Mouse (Mus musculus) neutrophil, adult 5-6 weeks (primary cell): Measurements from ENCODE around the gene Il34. TPM values are rescaled to one million over a fixed set of nuclear protein-coding genes. Genes with fewer than 3 reads are reported as not detected.

Experiments
- ATAC-seq: fragments of 151-379, 151-347 bp; 2 replicates; pipeline ENCODE4 v1.8.0; 2017; ENCODE audit warnings: mild to moderate bottlenecking, moderate TSS enrichment; ENCODE audit not compliant: insufficient number of reproducible peaks, poor library complexity, low FRiP score, severe bottlenecking; ENCODE audit errors: extremely low read depth
- total RNA-seq: library from RNA; stranded (forward); fragments of 200-1000 nt; gene quantifications from 2 replicates; pipeline ENCODE4 v1.2.3, GENCODE M21; 2017

Il34 gene
- total RNA-seq, 1 experiment from 2014 or later, result not detected

DNA sequence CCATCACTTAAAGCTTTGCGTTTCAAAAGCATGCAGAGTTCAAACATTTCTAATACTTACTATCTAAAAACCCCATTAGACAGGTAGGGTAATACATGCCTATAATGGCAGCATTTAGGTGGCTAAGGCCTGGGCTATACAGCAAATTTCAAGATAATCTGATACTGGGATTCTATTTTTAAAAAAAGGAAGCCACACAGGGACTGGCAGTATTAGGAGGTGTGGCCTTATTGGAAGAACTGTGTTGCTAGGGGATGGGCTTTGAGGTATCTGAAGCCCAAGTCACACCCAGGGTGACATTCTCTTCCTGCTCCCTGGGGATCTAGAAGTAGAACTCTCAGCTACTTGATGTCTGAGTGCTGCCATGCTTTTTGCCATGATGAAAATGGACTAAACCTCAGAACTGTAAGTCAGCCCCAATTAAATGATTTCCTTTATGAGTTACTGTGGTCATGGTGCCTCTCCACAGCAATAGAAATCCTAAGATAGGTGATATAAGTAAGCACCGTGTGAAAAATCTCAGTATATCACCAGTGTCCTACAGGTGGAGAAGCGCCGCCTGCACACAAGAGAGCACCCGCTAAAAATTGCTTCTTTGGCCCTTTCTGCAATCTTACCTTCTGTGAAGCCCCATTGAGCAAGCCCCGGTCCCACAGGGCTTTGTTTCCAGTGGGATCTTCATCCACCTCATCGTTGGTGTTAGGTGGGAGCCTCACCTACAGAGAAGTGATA is 6.8 kb upstream of the Il34 start:
- ATAC-seq, result no peak

DNA sequence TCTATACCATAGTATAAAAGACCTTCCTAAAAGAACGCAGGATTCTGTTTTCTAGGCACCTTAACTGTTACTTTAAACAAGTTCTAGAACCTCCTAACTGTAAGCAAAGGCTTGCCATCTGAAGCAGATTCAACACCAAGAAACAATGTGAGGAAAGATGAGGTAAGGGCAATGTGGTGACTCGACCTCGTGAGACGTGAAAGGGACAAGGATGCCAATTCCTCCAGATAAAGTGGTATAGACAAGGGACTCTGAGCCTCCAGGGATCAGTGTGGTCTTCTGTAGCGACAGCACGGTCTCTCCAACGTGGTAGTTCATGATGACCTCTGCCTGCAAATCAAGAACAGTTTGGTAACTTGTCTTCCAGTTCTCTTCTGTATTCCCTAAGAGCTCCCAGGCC is 6.1 kb upstream of the Il34 start:
- ATAC-seq, result no peak

DNA sequence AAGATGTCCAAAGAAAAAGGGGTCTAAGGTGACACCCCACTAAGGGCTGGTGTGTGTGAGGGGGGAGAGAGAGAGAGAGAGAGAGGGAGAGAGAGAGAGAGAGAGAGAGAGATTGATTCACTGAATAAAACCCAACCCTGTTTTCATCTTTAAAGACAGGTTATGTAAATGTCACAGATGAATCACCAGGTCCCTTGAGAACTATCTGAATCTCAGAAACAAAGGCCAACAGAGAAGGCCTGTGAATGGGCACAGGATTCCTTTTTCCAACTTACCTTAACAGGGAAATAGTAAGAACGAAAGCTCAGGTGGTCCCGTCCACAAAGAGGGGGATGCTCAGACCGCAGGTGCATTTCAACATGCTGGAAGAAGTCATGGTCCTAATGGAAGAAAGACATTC is 5.4 kb upstream of the Il34 start:
- ATAC-seq, result no peak

DNA sequence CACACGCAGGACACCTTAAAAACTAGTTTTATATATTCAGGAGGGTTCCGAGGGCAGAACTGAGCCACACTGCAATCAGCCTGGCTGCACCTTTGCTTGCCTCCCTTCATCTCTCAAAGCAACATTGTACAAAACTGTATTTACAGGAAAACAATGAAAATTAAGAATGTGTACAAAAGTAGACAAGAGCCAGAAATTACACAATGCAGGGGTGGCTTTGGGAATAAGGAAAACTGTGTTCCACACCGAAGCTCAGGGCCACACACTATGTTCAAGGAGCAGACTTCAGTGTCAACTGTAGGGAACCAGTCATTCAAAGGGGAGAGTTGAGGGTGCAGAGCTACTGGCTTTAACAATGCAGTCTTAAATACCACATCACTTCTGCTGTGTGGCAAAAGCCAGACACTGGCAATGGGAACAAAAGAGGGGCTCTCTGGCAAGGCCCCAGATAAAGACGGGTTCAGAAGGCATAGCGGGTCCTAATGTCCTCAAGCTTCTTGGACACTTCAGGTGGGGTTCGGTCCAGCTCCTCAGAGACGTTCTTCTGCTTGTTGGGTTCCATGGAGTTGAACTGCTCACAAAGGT is 4.8 kb upstream of the Il34 start:
- ATAC-seq, result no peak

DNA sequence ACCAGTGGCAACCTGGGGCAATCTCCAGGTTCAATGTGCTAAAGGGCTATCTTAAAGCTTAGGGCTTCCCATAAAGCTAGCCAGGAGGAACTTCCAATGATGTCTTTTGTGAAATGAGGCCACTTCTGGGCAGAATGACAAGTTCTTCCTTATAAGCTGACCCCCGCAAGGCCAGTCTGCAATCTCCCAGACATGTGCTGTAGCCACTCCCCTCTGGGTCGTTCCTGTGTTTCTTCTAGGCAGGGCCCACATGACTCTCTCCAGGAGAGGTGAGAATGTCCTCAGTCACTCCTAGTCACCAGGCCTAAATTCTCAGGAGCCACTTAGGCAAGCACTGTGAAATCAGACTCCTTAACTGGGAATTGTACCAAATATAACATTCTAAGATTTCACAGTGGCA is 4.1 kb upstream of the Il34 start:
- no peak for ATAC-seq

DNA sequence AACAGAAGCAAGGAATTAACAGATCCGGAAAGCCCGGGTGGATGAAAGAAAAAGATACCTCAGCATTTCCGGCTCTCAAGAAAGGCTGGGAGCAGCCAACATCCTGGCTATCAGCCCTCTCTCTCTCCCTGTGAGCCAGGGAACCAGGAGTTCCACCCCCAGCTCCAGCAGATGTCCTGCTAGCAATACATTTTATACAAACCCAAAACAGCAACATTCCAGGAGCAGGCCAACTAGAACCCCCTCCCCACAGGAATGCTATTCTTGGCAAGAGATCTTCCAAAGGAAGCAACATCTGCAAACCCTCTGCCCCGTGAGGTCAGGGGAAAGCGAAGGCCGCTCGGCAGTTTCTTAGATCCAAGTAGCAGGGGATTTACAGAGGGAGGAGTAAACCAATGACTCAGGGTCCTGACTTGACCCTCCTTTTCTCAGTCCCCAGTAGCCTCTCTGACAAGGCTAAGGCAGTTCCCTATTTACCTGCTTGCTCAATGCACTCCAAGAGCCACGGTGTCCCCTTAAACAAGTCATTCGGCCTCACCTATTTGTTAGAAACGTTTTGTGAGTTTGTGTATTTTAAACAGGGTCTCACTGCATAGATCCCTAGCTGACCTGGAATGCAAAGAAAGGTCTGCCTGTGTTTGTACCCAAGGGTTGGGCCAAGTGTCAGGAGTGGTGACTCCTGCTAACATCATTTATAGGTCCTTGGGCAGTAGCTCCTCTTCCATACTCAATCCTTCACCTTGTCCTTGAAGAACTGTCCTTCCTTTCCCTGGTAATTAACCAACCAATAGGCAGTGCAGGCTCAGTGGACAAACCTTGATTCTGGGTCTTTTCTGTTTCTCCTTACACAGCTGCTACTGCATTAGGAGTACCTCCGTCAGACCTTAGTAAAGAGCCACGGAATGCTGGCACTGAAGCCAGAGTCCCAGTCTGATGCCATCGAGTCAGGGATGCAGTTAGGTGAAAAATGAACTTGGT is 3.1 kb upstream of the Il34 start:
- no peak for ATAC-seq

DNA sequence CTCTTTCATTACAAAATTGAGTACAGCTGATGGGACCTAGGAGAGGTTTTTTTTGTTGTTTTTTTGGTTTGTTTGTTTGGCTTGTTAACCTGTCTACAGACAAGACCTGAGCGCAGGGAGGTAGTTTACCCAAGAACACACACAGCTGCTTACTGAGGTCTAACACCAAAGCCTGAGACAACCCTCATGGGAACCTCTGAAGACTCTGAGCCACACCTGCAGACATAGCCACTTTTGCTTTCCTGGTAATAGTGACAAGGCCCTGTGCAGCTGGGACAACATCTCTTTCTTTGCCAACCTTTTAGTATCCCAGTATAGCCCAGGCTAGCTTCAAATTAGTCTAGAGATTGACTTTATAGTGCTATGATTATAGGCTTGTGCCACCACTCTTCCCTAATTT is 422 bp upstream of the Il34 start:
- ATAC-seq, result no peak

DNA sequence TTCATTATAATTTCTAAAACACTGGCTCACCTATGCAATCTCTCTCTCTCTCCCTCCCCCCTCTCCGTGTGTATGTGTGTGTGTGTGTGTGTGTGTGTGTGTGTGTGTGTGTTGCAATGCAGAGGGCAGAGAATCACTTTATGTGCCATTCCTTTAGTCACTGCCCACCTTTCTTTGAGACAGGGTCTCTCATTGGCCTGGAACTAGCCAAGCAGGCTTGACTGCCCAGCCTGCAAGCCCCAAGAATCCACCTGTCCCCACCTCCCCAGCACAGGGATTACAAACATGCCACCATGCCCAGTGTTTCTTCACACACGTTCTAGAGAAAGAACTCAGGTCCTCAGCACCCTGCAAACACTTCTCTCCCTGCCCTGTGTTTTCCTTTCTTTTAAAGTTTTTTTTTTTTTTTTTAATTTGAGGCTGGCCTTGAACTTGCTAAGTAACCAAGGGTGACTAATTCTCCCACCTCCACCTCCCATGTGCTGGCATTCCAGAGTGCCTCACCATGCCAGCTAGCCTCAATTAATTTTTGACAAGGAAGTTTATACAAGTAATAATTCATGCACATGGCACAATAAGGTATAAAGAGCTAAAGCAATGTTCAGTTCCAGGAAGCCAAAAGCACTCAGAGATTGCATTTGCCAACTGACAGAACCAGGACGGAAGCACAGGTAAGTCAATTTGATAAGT is 754 bp downstream of the Il34 start:
- no peak for ATAC-seq

DNA sequence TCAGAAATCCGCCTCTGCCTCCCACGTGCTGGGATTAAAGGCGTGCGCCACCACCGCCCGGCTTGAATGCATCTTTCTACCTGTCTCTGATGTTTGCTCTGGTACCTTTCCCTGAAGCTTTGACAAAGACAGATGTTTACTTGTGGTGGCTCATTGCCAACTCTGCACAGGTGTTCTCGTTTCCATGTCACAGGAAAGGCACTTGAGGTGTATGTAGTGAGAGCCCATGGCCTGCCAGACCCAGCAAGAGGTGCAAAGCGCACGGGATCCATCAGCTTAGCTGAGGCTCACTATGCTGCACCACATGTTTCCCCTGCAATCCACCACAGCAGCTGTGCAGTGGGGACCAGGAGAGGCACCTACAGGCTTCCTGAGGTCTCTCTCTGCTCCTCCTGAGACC is 1.9 kb downstream of the Il34 start:
- no peak for ATAC-seq

DNA sequence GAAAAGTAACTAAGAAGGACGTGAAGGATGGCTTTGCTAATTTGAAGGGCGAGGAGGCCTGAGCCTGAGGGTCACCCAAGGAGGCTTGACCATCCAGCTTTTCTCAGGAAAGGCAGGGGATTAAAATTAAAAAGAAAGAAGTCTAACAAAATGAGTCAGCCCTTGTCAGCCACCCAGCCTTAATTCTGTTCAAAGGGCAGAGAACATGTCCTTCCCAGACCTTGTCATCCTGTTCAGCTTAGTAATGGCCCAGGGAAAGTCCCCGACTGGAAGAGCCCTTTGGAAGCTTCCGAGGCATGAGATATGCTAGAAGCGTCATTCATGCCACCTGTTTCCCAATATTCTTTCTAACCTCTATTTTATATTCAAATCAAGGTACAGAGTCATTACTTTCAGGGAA is 2.7 kb downstream of the Il34 start:
- no peak for ATAC-seq

DNA sequence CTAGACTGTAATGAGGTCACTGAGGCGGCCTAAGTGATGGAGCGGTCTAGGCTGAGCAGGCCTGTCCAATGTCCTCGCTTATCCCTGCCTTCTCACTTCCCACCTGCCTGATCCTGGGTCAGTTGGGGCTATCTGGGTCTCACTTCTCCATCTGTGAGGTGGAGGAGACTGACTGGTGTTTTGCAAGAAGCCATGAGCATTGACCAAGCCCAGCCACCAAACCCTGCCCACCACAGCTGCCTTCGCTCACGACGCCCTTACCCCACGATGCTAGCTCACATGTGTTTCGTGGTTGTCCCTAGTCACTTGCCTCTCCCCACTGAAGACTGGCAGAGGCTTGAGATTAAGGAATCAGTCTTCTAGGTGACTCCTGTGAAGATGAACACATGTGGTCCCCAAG is 8.6 kb downstream of the Il34 start:
- no peak for ATAC-seq

DNA sequence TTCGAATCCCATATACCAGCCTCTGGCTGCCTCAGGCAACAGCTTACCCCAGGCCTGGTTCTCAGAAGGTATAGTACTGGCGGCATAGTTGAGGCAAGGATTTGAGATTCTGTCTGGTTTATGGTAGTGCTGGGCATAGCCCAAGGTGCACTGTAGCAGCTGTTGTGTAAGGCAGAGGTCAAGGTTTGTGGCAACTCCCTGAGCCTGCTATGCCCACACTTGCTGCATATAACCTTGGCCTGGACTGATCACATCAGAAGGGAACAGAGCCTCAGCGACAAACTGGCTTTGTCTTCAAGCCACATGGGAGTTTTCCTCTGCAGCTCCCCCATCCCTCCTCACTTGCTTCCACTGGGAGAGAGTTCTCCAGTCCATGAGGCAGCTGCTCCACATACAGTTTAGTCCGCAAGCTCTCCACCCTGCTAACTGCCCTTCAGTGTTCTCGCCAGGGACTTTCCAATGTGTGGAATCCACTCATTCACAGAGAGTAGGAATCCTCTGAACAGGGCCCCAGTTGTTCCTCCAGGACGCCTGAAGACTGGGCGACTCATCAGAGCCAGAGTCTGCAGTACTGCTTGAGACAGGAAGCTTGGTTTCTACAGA is 11.3 kb downstream of the Il34 start:
- no peak for ATAC-seq

DNA sequence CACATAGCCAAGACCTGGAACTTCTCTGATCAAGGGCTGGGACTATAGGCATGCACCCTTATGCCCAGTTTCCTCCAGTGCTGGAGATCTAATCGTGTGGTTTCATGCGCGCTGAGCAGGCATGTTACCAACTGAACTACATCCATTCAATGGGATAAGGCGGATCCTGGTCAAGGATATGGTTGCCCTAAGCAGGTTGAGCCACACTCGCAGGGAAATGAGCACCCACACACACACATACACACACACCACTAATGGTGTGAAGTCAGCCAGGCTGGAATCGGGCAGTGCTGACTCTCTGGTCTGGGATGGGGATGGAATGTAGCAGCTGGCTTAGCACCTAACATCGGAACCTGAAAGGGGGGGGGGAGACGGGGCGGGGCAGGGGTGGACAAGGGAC is 11.8 kb downstream of the Il34 start:
- no peak for ATAC-seq

DNA sequence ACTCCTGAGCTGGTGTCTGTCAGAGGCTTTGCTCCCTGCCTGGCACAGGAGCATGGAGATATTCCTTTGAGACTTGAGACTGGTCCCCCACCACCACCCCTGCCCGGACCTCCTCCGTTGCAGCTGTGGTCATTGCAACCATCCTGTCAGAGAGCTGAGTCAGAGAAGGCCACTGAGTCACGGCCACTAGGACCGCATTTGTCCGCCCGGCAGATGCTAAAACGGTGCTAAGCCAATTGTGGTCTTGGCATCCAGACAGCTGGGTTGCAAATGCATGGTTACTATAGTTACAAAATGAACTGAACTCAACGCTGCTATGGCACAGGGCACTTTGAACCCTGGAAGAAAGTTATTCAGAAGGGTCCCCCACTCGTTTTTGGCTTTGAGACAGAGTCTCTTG is 12.2 kb downstream of the Il34 start:
- ATAC-seq, result no peak

DNA sequence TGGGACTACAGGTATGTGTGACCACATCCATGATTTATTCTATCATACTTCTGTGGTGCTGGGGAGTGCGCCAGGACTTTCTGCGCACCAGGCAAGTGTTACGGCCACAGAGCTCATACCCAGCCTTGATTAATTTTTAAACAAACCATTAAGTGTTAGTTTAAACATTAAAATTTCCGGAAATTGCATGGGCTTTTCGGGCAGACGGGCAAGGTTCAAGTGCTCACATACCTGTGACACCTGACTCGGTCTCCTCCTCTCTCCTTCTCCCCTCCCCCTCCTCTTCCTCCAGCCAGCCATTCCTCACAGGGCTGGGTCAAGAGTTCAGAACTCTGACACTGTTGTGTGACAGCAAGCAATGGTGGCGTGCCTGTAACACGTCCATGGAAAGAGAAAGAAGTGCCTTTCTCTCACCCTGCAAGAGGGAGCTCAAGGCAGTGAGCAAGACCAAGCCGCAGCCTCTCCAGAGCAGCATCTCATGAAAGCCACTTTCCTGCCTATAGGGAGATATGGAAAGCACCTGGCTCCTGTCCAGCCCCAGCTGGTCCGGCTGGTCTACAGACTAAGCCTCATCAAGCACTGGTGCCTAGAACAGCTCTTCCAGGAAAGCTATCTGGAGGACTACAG is 13.0 kb downstream of the Il34 start:
- ATAC-seq, result no peak

DNA sequence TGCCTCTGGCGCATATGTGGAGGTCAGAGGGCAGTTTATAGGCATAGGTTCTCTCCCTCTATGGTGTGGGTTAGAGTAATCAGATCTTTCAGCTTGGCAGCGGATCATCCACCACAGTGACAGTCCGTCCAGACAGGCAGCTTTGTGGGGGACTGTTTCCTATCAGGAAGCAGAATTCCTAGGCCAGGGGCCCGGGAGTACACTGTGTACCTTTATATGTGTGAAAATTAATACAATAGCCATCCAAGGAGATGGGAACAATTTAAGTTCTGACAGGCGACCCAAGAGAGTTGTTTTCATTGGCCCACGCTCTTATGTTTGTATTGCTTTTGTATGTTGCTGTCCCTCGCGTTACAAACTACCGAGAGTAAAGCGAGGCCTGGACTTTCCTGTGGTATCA is 14.6 kb downstream of the Il34 start:
- no peak for ATAC-seq

DNA sequence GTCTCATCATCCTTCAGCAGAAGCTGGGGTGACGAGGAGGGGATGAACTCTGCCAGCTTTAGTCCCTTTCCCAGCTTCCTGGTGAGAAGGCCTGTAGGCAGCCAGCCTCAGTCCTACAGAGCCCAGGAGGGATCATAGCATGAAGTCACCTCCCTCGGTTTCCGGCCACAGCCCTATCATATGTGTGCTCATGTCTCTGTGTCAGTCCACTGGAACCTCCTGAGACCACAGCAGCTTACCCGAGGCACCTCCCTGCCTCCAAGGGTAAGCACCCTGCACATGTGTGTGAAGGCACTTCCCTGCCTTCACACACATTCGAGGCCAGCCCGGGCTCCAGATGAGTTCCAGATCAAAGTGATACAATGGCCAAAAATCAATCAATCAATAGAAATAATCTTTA is 15.5 kb downstream of the Il34 start:
- no peak for ATAC-seq

DNA sequence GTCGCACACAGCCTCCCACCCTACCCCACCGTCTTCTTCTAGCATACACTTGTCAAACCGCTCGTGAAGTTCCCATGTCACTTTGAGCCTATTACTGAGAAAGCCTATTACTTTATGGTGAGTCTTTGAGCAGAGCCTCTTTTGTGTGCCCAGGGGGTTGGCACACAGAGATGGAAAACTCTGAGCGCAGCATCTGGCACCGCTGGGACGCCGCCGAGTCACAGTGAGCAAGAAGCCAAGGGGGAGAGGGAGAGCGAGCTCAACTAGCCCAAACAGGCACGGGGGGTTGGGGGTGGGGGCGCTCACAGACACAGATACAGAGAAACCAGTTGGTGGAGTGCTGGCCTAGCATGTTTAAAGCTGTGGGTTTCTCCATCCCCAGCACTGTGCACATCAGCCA is 16.2 kb downstream of the Il34 start:
- ATAC-seq, result no peak

DNA sequence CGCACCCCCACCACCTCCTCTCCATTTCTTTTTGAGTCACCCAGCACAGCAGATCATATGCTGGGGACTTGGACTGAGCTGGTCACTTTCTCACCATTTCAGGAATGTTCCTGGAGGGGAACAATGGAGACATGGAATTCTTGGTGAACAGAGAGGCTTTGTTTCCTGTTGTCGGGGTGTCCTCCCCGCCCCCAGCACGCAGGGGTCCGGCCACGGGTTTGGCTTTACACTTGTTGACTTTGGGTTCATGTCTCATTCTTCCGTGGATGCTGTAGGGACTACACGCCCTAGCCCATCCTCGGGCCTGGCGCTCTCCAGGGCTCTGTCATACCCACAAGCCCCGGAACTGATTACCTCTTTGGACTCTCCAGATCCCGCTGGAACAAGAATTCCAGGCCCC is 16.7 kb downstream of the Il34 start:
- no peak for ATAC-seq
